Mouse (Mus musculus): ENCODE measurements at regions not wholly inside any gene's neighbourhood (a gene's known extent, or its start where the extent isn't known, plus 50 kb on each side); places are given as distances from the start of the nearest gene placed in this dataset.

- TF ChIP-seq CTCF (IDR thresholded peaks at IDR 0.05; ENCODE audit: low read depth, low read length) (no peak), GATA2 (IDR thresholded peaks at IDR 0.05; ENCODE audit: borderline replicate concordance, low read depth, low read length) (no peak)
These were observed 72.9 kb upstream of the Gm4791 start for GRCm38 (mm10) chr9:46925641-46926040.
